Mouse (Mus musculus) G1E (cell line): ENCODE data around the gene Reln.

Experiments used
- CTCF ChIP-seq: IDR thresholded peaks from 2 replicates; pipeline ENCODE4 v1.5.1; 2012; ENCODE audit warnings: low read depth, low read length, inconsistent platforms, mixed read lengths
- TAL1 ChIP-seq: conservative IDR thresholded peaks from 2 replicates; pipeline ENCODE4 v1.6.1; 2012; ENCODE audit warnings: low read depth, low read length, inconsistent platforms, mixed read lengths

DNA sequence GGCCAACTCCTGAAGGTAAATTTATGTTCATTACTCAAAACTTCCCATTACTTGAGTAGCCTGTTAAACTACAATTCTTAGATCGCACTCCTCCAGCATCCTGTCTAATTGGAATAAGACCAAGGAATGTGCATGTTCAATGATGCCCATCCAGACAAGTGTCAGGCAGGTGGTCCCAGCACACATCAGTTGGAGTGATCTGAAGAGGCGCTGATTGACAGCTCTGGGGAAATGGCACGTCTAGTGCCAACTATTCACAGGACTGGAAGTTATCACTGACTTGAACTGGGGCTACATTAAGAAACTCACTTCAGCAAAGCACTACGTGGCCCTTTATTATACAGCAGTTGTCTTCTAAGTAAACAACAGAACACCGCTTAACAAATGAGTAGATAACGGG lies 44.5 kb downstream of the Reln start:
- TF ChIP-seq CTCF, result no peak
- TF ChIP-seq TAL1, result no peak
